Comparison of ENCODE assay signal across 21 mouse cellular contexts in the genomic region with DNA sequence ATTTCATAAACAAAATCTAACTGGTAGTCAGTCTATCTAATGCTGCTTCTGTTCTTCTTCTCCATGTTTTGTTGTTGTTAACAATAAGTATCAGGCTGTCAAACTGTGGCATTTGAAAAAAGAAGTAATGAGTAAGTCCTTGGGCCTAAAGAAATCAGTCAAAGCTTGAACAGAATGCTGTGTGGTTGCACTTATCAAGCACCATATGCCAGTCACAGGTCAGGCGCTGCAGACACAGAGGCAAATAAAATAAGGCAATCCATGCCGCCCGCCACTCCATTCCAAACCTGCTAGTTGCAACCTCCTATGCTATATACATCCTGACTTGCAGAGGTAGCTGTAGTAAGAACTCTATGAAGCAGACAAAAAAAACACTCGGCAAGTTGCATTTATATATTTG.
"Had no signal": no experiment of that assay in that cellular context is flagged by ENCODE, and none has a peak within 500 bp of the region (broad histone marks: within the 10 kb centered on the region; RNA-seq: fewer than 3 reads in every experiment).

No protein-coding gene starts in this region.

- ATAC-seq: liver, embryonic 12.5 days; midbrain, embryonic 13.5 days; midbrain, embryonic 16.5 days had no signal

- H3K27ac ChIP-seq: left cerebral cortex, adult 2 months; limb, embryonic 12.5 days; limb, embryonic 15.5 days; liver, embryonic 12.5 days; liver, embryonic 15.5 days; midbrain, embryonic 10.5 days; midbrain, embryonic 13.5 days; neural tube, embryonic 13.5 days had no signal

- H3K4me3 ChIP-seq: left cerebral cortex, adult 2 months; limb, embryonic 12.5 days; limb, embryonic 15.5 days; liver, embryonic 12.5 days; liver, embryonic 15.5 days; midbrain, embryonic 10.5 days; midbrain, embryonic 13.5 days; myocyte; neural tube, embryonic 13.5 days had no signal

- H3K36me3 ChIP-seq: limb, embryonic 12.5 days; limb, embryonic 15.5 days; midbrain, embryonic 10.5 days; midbrain, embryonic 13.5 days; neural tube, embryonic 13.5 days had no signal

- H3K9me3 ChIP-seq: limb, embryonic 12.5 days; limb, embryonic 15.5 days; liver, embryonic 12.5 days; liver, embryonic 15.5 days; midbrain, embryonic 10.5 days; midbrain, embryonic 13.5 days; neural tube, embryonic 13.5 days had no signal

- DNase-seq: kidney, adult 2 months; kidney, postnatal 10 days; kidney, postnatal 36 days; layer of hippocampus, postnatal 36 days; lung, adult 2 months; lung, postnatal 14 days; lung, postnatal 4 days; retina, postnatal 1 day; right cerebral cortex, postnatal 25 days; thymus, adult 18-20 months; thymus, postnatal 36 days had no signal

- H3K4me2 ChIP-seq: limb, embryonic 12.5 days; limb, embryonic 15.5 days; liver, embryonic 12.5 days; liver, embryonic 15.5 days; midbrain, embryonic 13.5 days; neural tube, embryonic 13.5 days had no signal

- H3K27me3 ChIP-seq: limb, embryonic 12.5 days; limb, embryonic 15.5 days; liver, embryonic 12.5 days; liver, embryonic 15.5 days; midbrain, embryonic 13.5 days; neural tube, embryonic 13.5 days had no signal

- H3K4me1 ChIP-seq: liver, embryonic 15.5 days; midbrain, embryonic 10.5 days had no signal

- H3K9ac ChIP-seq: limb, embryonic 12.5 days; limb, embryonic 15.5 days; liver, embryonic 12.5 days; liver, embryonic 15.5 days; midbrain, embryonic 13.5 days; neural tube, embryonic 13.5 days had no signal
